Mouse (Mus musculus) gastrocnemius, postnatal 4 days (tissue): Measurements from ENCODE around the gene Arhgap45. TPM values are rescaled to one million over a fixed set of nuclear protein-coding genes. Genes with fewer than 3 reads are reported as not detected.

Experiments used
- DNase-seq, 2 experiments: peaks; one replicate each; pipeline ENCODE4 v3.0.0; 2021 to 2022; ENCODE audit warnings: low spot score in 2 of 2, mixed read lengths in 2 of 2
- long read RNA-seq, 2 experiments: library from polyadenylated mRNA; stranded (forward); transcript quantifications; one replicate each; pipeline ENCODE4 v2.0.0; 2021
- total RNA-seq, 2 experiments: library from RNA; stranded (reverse); gene quantifications; 2 replicates each; pipeline ENCODE4 v1.2.3; 2021

Gene Arhgap45
- total RNA-seq = 1 to 10 TPM; 4.0 to 4.7 TPM
- long read RNA-seq, experiment 1, partial matches to known transcripts = 0 of 8 reads
- long read RNA-seq, experiment 1, other reads (novel, unspliced or antisense) = 3 of 8 reads
- long read RNA-seq, experiment 2, transcript Arhgap45-202 (23 exons, 3,948 nt) = major isoform, 5 of 20 reads
- long read RNA-seq, experiment 2, partial matches to known transcripts = 6 of 20 reads
- long read RNA-seq, experiment 2, other reads (novel, unspliced or antisense) = 6 of 20 reads

GRCm38 (mm10) chr10:80016511-80016910 lies at the start of gene Arhgap45:
Gene Arhgap45 (plus strand): TSS chr10:80016653.
- no peak for DNase-seq

- DNase-seq = no peak
Observed at GRCm38 (mm10) chr10:79966886-79967400, 49.5 kb upstream of the Arhgap45 start.

DNA sequence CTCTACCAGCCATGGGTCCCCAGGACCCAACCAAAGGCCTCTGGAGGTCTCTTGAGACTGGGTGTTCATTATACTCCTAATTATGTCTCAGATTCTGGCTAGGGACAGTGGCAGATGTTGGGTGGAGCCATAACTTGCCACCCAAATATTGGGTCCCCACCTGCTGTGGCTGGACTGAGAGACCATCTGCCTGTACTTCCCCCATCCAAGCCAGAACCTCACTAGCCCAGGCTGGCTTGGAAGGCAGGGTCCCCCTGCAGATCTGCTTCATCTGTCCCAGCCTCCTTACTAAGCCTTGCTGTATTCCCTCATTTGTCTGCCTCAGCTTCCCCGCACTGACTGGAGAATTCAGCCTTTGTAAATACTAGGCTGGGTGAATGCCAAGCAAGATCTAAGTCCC lies 48.3 kb upstream of the Arhgap45 start:
- DNase-seq = no peak

GRCm38 (mm10) chr10:79969124-79969568 lies 47.3 kb upstream of the Arhgap45 start:
- DNase-seq = no peak

- no peak for DNase-seq
Observed at GRCm38 (mm10) chr10:79970415-79971182, 45.9 kb upstream of the Arhgap45 start, which contains the start of gene Grin3b. Gene Grin3b (plus strand): TSS chr10:79970715.

DNA sequence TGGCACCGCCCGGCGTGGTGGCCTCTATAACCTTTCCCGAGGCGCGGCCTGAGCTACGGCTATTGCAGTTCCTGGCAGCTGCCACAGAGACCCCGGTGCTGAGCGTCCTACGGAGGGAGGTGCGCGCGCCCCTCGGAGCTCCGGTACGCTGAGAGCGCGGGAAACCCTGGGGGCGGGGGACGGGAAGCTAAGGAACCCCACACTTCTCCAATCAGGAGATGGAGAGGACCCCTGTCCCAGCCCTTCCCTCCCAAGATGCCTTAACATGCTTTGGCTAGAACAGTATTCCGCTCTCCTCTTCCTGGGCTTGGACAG lies 45.3 kb upstream of the Arhgap45 start:
- DNase-seq = no peak

DNA sequence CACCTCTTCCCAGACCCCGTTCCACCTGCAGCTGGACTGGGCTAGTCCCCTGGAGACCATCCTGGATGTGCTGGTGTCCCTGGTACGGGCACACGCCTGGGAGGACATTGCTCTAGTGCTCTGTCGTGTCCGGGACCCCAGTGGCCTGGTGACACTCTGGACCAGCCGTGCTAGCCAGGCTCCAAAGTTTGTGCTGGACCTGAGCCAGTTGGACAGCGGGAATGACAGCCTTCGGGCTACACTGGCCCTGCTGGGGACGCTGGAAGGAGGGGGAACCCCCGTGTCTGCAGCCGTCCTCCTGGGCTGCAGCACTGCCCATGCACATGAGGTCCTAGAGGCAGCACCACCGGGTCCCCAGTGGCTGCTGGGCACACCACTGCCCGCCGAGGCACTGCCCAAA lies 43.6 kb upstream of the Arhgap45 start:
- no peak for DNase-seq

GRCm38 (mm10) chr10:79974087-79974486 lies 42.4 kb upstream of the Arhgap45 start:
- no peak for DNase-seq

DNA sequence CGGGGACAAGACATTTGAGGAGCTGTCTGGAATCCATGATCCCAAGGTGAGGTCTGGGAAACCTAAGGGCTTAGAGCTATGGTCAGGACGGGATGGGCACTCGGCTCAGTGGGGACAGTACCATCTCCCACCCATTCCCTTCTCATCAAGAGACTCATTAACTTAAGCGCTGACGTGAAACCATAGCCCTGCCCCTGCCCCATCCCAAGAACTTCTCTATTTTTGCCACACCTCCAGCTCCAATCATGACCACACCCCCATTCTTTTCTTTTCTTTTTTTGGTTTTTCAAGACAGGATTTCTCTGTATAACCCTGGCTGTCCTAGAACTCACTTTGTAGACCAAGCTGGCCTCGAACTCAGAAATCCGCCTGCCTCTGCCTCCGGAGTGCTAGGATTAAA lies 41.8 kb upstream of the Arhgap45 start:
- DNase-seq = no peak

- no peak for DNase-seq
Observed at GRCm38 (mm10) chr10:79976071-79976721, 40.3 kb upstream of the Arhgap45 start.

GRCm38 (mm10) chr10:79976722-79977107 lies 39.7 kb upstream of the Arhgap45 start:
- DNase-seq = no peak

GRCm38 (mm10) chr10:79977324-79977723 lies 39.1 kb upstream of the Arhgap45 start:
- no peak for DNase-seq

DNA sequence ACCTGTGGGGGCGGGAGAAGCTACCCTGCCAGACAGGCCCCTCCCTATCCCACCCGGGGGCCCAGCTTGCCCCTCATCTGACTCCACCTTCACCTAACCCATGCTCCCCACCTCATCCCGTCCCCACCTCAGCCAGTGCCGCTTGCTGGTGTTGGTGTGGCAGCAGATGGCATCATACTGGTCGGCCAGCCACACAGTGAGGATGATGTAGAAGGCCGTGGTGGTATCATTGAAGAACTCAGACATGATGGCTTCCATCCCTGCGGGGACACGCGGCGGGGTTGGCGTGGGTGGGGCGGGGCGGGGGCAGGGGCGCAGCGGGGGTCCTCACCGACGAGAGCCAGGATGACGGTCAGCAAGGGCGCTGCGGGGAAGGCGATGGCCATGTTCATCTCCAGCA lies 38.4 kb upstream of the Arhgap45 start:
- DNase-seq = no peak

- no peak for DNase-seq
Observed at GRCm38 (mm10) chr10:79979401-79980155, 36.9 kb upstream of the Arhgap45 start.

DNA sequence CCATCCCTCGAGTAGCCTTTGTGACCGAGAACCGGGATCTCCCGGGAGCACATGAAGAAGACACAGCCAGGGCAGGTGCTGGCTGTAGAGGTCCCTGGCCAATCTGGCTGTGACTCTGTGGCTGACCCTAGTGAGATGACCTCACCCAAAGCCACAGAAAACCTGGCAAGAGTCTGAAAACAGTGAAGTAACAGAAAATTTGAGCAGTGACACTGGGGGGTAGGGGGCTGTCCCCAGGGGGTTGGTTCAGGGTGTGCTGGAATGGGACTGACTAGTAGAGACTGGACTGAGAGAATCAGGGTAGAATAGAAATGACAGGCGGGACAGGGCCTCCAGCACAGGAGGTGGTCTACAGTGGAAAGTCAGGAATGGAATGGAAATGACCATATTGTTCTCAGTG lies 33.2 kb upstream of the Arhgap45 start:
- DNase-seq = no peak

DNA sequence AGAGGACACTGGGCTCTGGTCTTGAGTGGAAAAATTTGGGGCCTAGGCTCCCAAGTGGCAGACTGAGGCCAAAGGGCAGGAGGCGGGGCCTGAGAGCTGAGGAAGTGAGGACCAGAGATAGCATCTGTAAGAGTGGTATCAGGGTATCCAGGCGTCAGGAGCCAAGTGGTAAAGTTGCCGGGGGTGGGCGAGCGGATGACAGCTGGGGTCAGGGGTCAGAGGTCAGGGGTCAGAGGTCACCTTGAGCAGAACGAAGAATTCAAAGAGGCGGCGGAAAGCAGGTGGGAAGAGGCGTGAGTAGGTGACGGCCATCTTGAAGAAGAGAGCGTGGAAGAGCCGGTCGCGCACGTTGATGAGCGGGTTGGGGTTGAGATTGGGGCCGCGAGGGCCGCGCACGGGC lies 32.8 kb upstream of the Arhgap45 start:
- peak in 1 of 2 experiments; percentile 60 for DNase-seq

DNA sequence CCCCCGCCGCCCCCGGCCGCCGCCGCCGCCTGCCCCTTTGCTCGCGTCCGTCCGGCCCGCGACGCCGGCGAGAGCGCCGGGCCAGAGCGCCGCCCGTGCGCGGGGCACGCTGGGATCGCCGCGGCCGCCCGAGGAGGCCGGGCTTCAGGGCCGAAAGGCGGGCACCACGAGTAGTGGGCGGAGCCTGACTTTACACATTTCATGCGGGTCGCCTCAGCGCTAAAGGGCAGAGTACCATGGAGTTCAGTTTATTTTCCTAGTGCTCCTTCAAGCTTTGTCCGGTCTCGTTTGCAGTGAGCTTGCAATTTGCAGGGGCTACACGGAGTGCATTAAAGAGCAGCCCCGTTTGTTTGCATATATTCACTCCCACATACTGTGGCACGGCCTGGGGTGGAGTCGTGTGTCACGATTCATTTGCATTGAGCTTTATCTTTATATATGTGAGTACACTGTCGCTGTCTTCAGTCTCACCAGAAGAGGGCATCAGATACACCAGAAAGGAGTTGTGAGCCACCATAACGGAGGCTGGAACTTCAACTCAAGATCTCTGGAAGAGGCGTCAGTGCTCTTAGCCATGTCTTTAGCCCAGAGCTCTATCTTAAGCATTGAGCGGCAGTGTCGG lies 32.1 kb upstream of the Arhgap45 start, which contains the start of gene Tmem259:
TSS of gene Tmem259 (minus strand) at position 136 of the 622 bp plus-strand sequence.
- DNase-seq = peak; percentile 71 to 88

DNA sequence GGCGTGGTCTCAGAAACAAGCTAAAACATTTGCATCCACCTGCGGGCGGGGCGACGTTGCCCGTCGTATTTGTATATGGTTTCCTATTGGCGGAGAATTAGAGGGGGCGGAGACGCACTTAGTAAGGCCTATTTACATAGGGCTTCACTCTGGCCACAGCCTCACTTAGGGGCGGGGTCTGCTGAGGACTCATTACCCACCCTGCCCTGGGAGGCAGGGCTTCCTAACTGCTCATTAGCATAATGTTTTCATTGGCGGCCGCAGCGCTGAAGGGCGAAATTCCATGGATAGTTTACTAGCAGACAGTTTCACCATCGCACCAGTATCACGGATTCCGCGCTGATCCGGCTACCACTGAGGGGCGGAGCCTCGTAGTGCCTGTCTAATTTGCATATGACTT lies 31.6 kb upstream of the Arhgap45 start:
- peak; percentile 75 to 92 for DNase-seq

- DNase-seq = peak in 1 of 2 experiments; percentile 60
Observed at GRCm38 (mm10) chr10:79985334-79986231, 30.9 kb upstream of the Arhgap45 start.
